Mouse (Mus musculus): ENCODE data around the gene Mrtfb. TPM values are rescaled to one million over a fixed set of nuclear protein-coding genes. Genes with fewer than 3 reads are reported as not detected.

Mrtfb gene
- polyA plus RNA-seq, 1 experiment from 2014 or later = 21.8 TPM

DNA sequence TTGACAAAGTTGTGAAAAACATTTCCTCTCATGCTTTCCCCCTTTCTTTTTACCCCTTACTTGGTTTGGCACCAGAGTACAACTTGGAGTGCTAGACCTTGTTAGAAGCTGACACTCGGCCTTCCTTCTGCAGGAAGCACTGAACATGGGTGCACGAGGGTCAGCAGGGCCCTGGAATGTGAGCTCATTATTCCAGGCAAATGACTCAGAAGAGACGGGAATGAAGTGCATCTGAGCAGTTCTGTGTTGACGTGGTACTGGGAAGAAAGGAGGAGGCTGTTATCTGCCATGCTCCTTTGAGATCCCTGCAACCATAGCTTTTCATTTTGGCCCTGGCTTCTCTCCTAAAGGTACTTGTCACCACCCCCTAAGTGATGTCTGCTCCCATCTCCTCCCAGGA is 10.6 kb upstream of the Mrtfb start:
- H3K9ac ChIP-seq (replicated peaks; ENCODE audit: low read depth) = no peak overlapping the region
- peak; percentile 11 for DNase-seq (ENCODE audit: low spot score)
- no peak overlapping the region for H3K27ac ChIP-seq (ENCODE audit: low read length)
- H3K4me2 ChIP-seq (replicated peaks; ENCODE audit: low read depth, low read length) = no peak overlapping the region
- TF ChIP-seq CTCF (IDR thresholded peaks at IDR 0.05) (no peak), EP300 (IDR thresholded peaks at IDR 0.05) (no peak)
- H3K4me1 ChIP-seq (ENCODE audit: insufficient read depth, low read depth, low read length) = no peaks in the 10 kb centered on the region
- no peaks in the 10 kb centered on the region for H3K9me3 ChIP-seq (ENCODE audit: low read length)
- WGBS = 23% methylated on average over 4 of the region's 4 CpGs
- H3K27me3 ChIP-seq (replicated peaks; ENCODE audit: insufficient read depth, low read length) = no peaks in the 10 kb centered on the region
- H3K36me3 ChIP-seq (ENCODE audit: insufficient read depth, low read length) = no peaks in the 10 kb centered on the region
- H3K4me3 ChIP-seq (ENCODE audit: low read depth, low read length) = no peak overlapping the region
- ATAC-seq = 0 out of 2 replicates have a peak, but pooled peaks have one; percentile 10

DNA sequence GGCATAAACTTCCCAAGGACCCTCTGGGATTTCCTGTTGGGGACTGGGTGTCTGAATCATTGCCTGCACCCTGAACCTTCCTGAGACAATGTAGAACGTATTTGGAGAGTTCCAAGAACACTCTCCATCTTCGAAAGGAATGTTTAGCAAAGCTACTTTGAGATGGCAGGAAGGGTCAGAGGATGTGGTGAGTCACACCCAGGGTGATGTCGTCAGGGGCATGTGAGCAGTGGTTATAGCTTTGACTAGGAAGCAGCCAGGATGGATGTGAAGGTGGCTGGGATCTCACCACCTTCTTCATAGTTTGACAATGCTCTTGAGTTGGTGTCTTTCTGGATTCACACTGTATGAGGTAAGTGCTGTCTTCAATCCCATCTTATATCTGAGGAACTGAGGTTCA is 9.4 kb upstream of the Mrtfb start:
- peak; percentile 45 for DNase-seq (ENCODE audit: low spot score)
- Histone ChIP-seq H3K9ac (replicated peaks; ENCODE audit: low read depth) (no peak overlapping the region), H3K4me2 (replicated peaks; ENCODE audit: low read depth, low read length) (no peak overlapping the region), H3K9me3 (ENCODE audit: low read length) (no peaks in the 10 kb centered on the region), H3K27ac (ENCODE audit: low read length) (no peak overlapping the region), H3K36me3 (ENCODE audit: insufficient read depth, low read length) (no peaks in the 10 kb centered on the region), H3K27me3 (replicated peaks; ENCODE audit: insufficient read depth, low read length) (no peaks in the 10 kb centered on the region), H3K4me3 (ENCODE audit: low read depth, low read length) (no peak overlapping the region), H3K4me1 (ENCODE audit: insufficient read depth, low read depth, low read length) (no peaks in the 10 kb centered on the region)
- WGBS = 28% methylated on average over 3 of the region's 3 CpGs
- no peak for TF ChIP-seq CTCF (IDR thresholded peaks at IDR 0.05)
- TF ChIP-seq EP300 (IDR thresholded peaks at IDR 0.05) = peak; percentile 32; the same call in 1 of the 2 replicates
- ATAC-seq = peak; percentile 65

DNA sequence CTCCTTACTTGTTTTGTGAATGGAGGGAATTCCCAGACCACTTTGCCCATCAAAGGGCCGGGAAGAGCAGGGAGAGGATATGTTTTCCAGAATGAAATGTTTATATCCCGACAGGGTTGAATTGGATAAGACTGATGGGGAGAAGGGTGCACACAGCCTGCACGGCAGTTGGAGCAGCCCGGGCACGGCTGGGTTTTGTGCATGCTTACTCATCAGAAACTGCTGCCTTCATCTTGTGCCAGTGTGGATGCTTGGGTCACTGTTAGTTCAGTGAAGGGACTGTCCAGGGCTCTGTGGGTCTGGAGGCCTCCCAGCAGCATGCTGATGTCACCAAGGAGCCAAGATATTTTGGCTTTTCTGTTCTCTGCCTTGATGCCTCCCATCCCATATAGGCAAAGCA is 6.2 kb upstream of the Mrtfb start:
- Histone ChIP-seq H3K27ac (ENCODE audit: low read length) (no peak overlapping the region), H3K36me3 (ENCODE audit: insufficient read depth, low read length) (no peaks in the 10 kb centered on the region), H3K9ac (replicated peaks; ENCODE audit: low read depth) (no peak overlapping the region), H3K4me2 (replicated peaks; ENCODE audit: low read depth, low read length) (no peak overlapping the region), H3K27me3 (replicated peaks; ENCODE audit: insufficient read depth, low read length) (no peaks in the 10 kb centered on the region), H3K9me3 (ENCODE audit: low read length) (no peaks in the 10 kb centered on the region), H3K4me3 (ENCODE audit: low read depth, low read length) (no peak overlapping the region), H3K4me1 (ENCODE audit: insufficient read depth, low read depth, low read length) (no peaks in the 10 kb centered on the region)
- 38% methylated on average over 5 of the region's 5 CpGs for WGBS
- no peak for TF ChIP-seq EP300 (IDR thresholded peaks at IDR 0.05)
- TF ChIP-seq CTCF (IDR thresholded peaks at IDR 0.05) = no peak
- ATAC-seq (no peak), DNase-seq (ENCODE audit: low spot score) (no peak)

DNA sequence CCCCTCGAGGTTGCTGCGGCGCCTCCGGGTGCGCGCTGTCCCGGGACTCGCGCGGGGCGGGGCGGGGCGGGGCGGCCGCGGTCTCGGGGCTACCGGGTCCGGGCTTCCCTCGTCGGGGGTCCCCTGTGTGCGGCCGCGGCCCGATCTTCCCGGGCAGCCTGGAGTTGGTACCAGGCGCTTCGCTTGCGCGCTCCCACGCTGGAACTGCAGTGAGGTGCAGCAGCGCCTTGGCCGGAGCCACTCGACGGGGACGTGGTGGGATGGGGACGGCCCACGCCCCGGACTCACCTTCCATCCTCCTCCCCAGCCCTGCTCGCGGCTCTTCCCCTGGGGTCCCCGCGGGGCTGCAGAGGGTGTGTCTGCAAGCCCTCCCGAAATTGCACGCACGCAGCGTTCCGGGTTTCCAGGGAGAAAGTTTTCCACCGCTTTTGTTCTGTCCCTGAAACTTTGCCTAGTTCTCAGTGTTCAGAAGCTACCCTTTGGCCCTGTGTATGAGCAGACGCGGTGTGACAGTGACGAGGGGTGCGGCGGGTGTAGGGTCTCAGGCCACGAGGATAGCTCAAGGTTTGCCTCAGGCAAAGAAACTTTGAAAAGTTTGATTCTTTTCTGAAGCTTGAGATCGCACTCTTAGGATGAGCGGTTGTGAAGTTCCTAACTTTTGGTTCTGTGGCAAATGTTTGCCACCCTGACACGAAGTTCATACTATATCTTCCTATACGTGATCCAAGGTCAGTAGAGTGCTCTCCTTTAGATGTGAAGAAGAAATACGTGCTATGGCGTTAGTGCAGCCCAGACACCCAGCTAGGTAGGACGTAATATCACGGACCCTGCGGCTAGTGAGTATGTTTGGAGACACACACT is 616 bp downstream of the Mrtfb start:
- no peak for TF ChIP-seq CTCF (IDR thresholded peaks at IDR 0.05)
- no peak for TF ChIP-seq EP300 (IDR thresholded peaks at IDR 0.05)
- DNase-seq (ENCODE audit: low spot score) = peak; percentile 37
- Histone ChIP-seq H3K36me3 (ENCODE audit: insufficient read depth, low read length) (no peaks in the 10 kb centered on the region), H3K27ac (ENCODE audit: low read length) (peak overlapping the region; percentile 92), H3K4me3 (ENCODE audit: low read depth, low read length) (peak overlapping the region; percentile 90), H3K9me3 (ENCODE audit: low read length) (no peaks in the 10 kb centered on the region), H3K4me1 (ENCODE audit: insufficient read depth, low read depth, low read length) (peaks cover 9% of the 10 kb centered on the region; the same call in 1 of the 2 replicates), H3K27me3 (replicated peaks; ENCODE audit: insufficient read depth, low read length) (no peaks in the 10 kb centered on the region), H3K9ac (replicated peaks; ENCODE audit: low read depth) (peak overlapping the region; percentile 91), H3K4me2 (replicated peaks; ENCODE audit: low read depth, low read length) (peak overlapping the region; percentile 76)
- ATAC-seq = peak; percentile 70
- 3% methylated on average over 46 of the region's 64 CpGs for WGBS

DNA sequence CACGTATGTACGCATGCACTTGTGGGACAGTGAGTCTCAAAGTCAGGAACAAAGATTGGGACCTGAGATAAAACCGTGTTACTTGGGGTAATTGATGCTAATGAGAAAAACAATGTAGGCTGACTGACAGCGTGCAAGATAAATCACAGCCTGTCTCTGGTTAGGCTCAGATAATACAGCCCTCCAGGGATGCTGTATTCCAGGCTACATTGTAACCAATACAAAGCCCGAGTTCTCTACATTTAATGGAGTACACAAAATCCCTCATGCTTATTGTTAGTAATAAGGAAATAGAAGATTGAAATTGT is 1.2 kb downstream of the Mrtfb start:
- no peaks in the 10 kb centered on the region for H3K27me3 ChIP-seq (replicated peaks; ENCODE audit: insufficient read depth, low read length)
- no peaks in the 10 kb centered on the region for H3K36me3 ChIP-seq (ENCODE audit: insufficient read depth, low read length)
- H3K4me3 ChIP-seq (ENCODE audit: low read depth, low read length) = peak overlapping the region; percentile 90
- H3K9me3 ChIP-seq (ENCODE audit: low read length) = no peaks in the 10 kb centered on the region
- peak overlapping the region; percentile 76 for H3K4me2 ChIP-seq (replicated peaks; ENCODE audit: low read depth, low read length)
- ATAC-seq = no peak
- TF ChIP-seq EP300 (IDR thresholded peaks at IDR 0.05) (no peak), CTCF (IDR thresholded peaks at IDR 0.05) (no peak)
- peaks cover 9% of the 10 kb centered on the region; the same call in 1 of the 2 replicates for H3K4me1 ChIP-seq (ENCODE audit: insufficient read depth, low read depth, low read length)
- no peak for DNase-seq (ENCODE audit: low spot score)
- peak overlapping the region; percentile 92; the same call in 1 of the 2 replicates for H3K27ac ChIP-seq (ENCODE audit: low read length)
- 19% methylated on average over 5 of the region's 5 CpGs for WGBS
- H3K9ac ChIP-seq (replicated peaks; ENCODE audit: low read depth) = peak overlapping the region; percentile 91; the same call in 1 of the 2 replicates

- 83% methylated on average over 2 of the region's 2 CpGs for WGBS
These were observed 2.7 kb downstream of the Mrtfb start for GRCm38 (mm10) chr16:13259026-13259425.

More at GRCm38 (mm10) chr16:13259026-13259425, 2.7 kb downstream of the Mrtfb start:
- Histone ChIP-seq H3K27me3 (replicated peaks; ENCODE audit: insufficient read depth, low read length) (no peaks in the 10 kb centered on the region), H3K9ac (replicated peaks; ENCODE audit: low read depth) (no peak overlapping the region), H3K27ac (ENCODE audit: low read length) (no peak overlapping the region), H3K4me2 (replicated peaks; ENCODE audit: low read depth, low read length) (no peak overlapping the region), H3K4me1 (ENCODE audit: insufficient read depth, low read depth, low read length) (peaks cover 9% of the 10 kb centered on the region; the same call in 1 of the 2 replicates), H3K9me3 (ENCODE audit: low read length) (no peaks in the 10 kb centered on the region), H3K4me3 (ENCODE audit: low read depth, low read length) (no peak overlapping the region), H3K36me3 (ENCODE audit: insufficient read depth, low read length) (no peaks in the 10 kb centered on the region)
- no peak for TF ChIP-seq EP300 (IDR thresholded peaks at IDR 0.05)
- TF ChIP-seq CTCF (IDR thresholded peaks at IDR 0.05) = no peak
- no peak for DNase-seq (ENCODE audit: low spot score)
- no peak for ATAC-seq

Data from lung, postnatal 0 days (tissue).